Mouse (Mus musculus) myocyte (in vitro differentiated cells): ENCODE measurements around the gene Pitpnm3.

ENCODE experiments used
- MAX ChIP-seq: IDR thresholded peaks from one replicate; pipeline ENCODE4 v1.6.1; 2011; ENCODE audit warnings: low read depth, mild to moderate bottlenecking, control low read depth
- MYOG ChIP-seq, 3 experiments: IDR thresholded peaks; one replicate each; pipeline ENCODE4 v1.6.1; 2011; ENCODE audit warnings: control low read depth in 2 of 3, low read depth in 2 of 3, mild to moderate bottlenecking in 2 of 3; ENCODE audit not compliant: insufficient read length in 2 of 3, control insufficient read depth in 1 of 3, insufficient read depth in 1 of 3
- POLR2A ChIP-seq: IDR thresholded peaks from one replicate; pipeline ENCODE4 v1.6.1; 2011; ENCODE audit warnings: low read depth, mild to moderate bottlenecking, control low read depth, moderate library complexity; ENCODE audit not compliant: insufficient read length
- POLR2AphosphoS2 ChIP-seq: IDR thresholded peaks from one replicate; pipeline ENCODE4 v1.6.1; 2011; ENCODE audit warnings: low read depth, control low read depth; ENCODE audit not compliant: insufficient read length
- TCF12 ChIP-seq: IDR thresholded peaks from one replicate; pipeline ENCODE4 v1.6.1; 2011; ENCODE audit warnings: mild to moderate bottlenecking, control low read depth; ENCODE audit not compliant: poor library complexity, insufficient read depth, severe bottlenecking

DNA sequence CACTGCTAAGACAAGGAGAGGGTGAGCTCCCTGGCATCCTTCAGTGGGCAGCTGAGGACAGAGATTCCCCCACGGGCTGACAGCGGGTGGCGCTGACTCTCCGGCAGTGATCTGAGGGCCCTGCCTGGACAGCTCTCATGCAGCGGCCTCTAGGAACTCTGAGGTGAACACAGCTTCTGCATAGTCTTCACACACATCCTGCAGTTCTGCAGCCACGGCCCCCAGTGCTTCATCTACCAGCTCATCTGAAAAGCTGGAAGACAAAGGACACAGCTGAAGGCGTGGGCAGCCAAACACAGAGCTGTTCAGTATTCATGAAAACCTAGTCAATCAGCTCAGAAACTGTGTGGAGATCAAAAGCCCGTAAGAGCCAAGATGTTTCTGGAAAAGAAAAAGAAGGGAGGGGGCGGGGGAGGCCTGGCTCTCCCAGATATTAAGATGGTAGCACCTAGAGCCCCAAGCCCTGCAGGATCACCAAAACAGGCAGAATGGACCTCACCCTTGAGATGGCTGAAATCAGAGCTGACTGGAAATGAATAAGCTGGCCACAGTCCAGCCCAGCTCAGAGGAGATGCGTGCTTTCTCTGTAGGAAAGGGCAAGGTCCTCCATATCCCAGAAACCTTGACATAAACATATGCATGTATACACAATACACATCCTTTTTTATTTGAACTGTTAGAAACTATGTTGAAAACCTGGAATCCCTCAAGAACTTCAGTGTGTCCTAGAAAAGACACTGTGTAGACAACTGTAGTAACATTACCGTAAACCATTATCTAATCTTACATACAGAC is 19.8 kb upstream of the Pitpnm3 start:
- TF ChIP-seq POLR2AphosphoS2 (no peak), POLR2A (no peak), TCF12 (no peak), MYOG (IDR thresholded peaks at IDR 0.05; ENCODE audit: control insufficient read depth in 1 of 3, insufficient read depth in 1 of 3, insufficient read length in 2 of 3, low read depth in 2 of 3) (no peak), MAX (no peak)
